Mouse (Mus musculus) thymus, postnatal 4 days (tissue): Measurements from ENCODE around the gene Angptl8.
A peak's percentile ranks its signal among the peaks of the same experiment; 100 is the strongest.
"Not testable (repeated sequence)": the region's sequence is repeated elsewhere in the genome, so short reads cannot be mapped to it uniquely, and the experiment has no call there.

ENCODE experiments used
- DNase-seq: peaks from one replicate; pipeline ENCODE4 v3.0.0; 2021

The Angptl8 gene

GRCm38 (mm10) chr9:21835258-21835912, at the start of gene Angptl8:
Gene Angptl8, plus strand, starts transcription at chr9:21835510.
- DNase-seq = no peak

- DNase-seq = not testable (repeated sequence)
These were observed 49.0 kb upstream of the Angptl8 start for GRCm38 (mm10) chr9:21786309-21786708.

GRCm38 (mm10) chr9:21786906-21787305, 48.4 kb upstream of the Angptl8 start:
- DNase-seq = peak; percentile 86

- DNase-seq = no peak
These were observed 47.7 kb upstream of the Angptl8 start for GRCm38 (mm10) chr9:21787654-21788053.

GRCm38 (mm10) chr9:21788234-21788633, 47.1 kb upstream of the Angptl8 start:
- no peak for DNase-seq

GRCm38 (mm10) chr9:21791861-21792260, 43.4 kb upstream of the Angptl8 start:
- no peak for DNase-seq

- no peak for DNase-seq
These were observed 42.7 kb upstream of the Angptl8 start for GRCm38 (mm10) chr9:21792644-21793043.

- not testable (repeated sequence) for DNase-seq
These were observed 41.8 kb upstream of the Angptl8 start for GRCm38 (mm10) chr9:21793507-21793906.

GRCm38 (mm10) chr9:21794344-21794834, 40.9 kb upstream of the Angptl8 start:
- DNase-seq = no peak

GRCm38 (mm10) chr9:21794925-21795324, 40.4 kb upstream of the Angptl8 start:
- no peak for DNase-seq

GRCm38 (mm10) chr9:21795579-21795978, 39.7 kb upstream of the Angptl8 start:
- no peak for DNase-seq

GRCm38 (mm10) chr9:21796259-21796658, 39.1 kb upstream of the Angptl8 start:
- DNase-seq = no peak

GRCm38 (mm10) chr9:21796919-21797318, 38.4 kb upstream of the Angptl8 start:
- no peak for DNase-seq

- peak; percentile 61 for DNase-seq
These were observed 37.4 kb upstream of the Angptl8 start for GRCm38 (mm10) chr9:21797921-21798344.

- DNase-seq = peak; percentile 94
These were observed 36.8 kb upstream of the Angptl8 start, which contains the start of gene Kank2 for GRCm38 (mm10) chr9:21798345-21799009. Gene Kank2, minus strand, starts transcription at chr9:21798744.

GRCm38 (mm10) chr9:21799010-21799350, 36.3 kb upstream of the Angptl8 start:
- DNase-seq = no peak

- DNase-seq = no peak
These were observed 34.2 kb upstream of the Angptl8 start for GRCm38 (mm10) chr9:21801121-21801520.

- DNase-seq = no peak
These were observed 33.7 kb upstream of the Angptl8 start for GRCm38 (mm10) chr9:21801591-21801990.

- DNase-seq = peak; percentile 91
These were observed 31.2 kb upstream of the Angptl8 start for GRCm38 (mm10) chr9:21803986-21804644.

- no peak for DNase-seq
These were observed 28.9 kb upstream of the Angptl8 start for GRCm38 (mm10) chr9:21806363-21806762.

GRCm38 (mm10) chr9:21806976-21807375, 28.3 kb upstream of the Angptl8 start:
- no peak for DNase-seq

- DNase-seq = peak; percentile 63
These were observed 26.7 kb upstream of the Angptl8 start for GRCm38 (mm10) chr9:21808561-21808960.

- no peak for DNase-seq
These were observed 24.1 kb upstream of the Angptl8 start for GRCm38 (mm10) chr9:21811170-21811569.
